8 mouse cellular contexts compared by ENCODE assay signal in the genomic region with DNA sequence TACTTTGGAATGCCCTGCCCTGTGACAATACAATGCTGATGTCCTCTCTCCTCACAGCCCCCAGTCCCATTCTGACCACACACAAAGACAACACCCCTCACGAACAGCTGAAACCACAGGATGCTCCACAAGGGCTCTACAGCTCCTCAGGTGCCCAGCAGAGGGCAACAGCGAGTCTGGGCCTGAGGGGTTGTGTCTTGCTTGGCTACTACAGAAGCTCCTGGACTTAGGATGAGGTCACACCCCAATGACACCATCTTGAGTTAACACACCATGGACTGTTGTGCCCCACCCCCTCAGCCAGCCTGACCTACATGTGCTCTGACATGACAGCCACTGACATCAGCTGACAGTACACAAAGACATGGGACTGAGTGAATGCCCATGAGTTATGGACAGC. TPM values are rescaled to one million over a fixed set of nuclear protein-coding genes. Genes with fewer than 3 reads are reported as not detected.
A peak's percentile ranks its signal among the peaks of the same experiment; 100 is the strongest.
DNase-seq lines count a peak whose midpoint lies in the region; ATAC-seq and TF ChIP-seq lines count a peak whose summit lies in the region.

No protein-coding gene starts in this region.

- no peaks in the 10 kb centered on the region for H3K4me1 ChIP-seq in liver, embryonic 13.5 days (replicated peaks)
- peaks cover 9% of the 10 kb centered on the region for H3K4me1 ChIP-seq in olfactory bulb, adult 2 months (ENCODE audit: control insufficient read depth, insufficient read depth, low read length)

- WGBS in liver, embryonic 13.5 days (ENCODE audit: insufficient replicate concordance), result 57% methylated on average over 2 of the region's 2 CpGs
- 67% methylated on average over 2 of the region's 2 CpGs for WGBS in olfactory bulb, adult 2 months

- H3K9me3 ChIP-seq in liver, embryonic 13.5 days (replicated peaks), result no peaks in the 10 kb centered on the region

- peak; percentile 46 for DNase-seq in ovary, postnatal 36 days (ENCODE audit: low spot score)
- DNase-seq in ovary, postnatal 10 days (ENCODE audit: low spot score), result no peak
- DNase-seq in adipocyte (ENCODE audit: low spot score), result peak; percentile 58
- peak; percentile 66 for DNase-seq in embryo, embryonic 10.5 days (ENCODE audit: low spot score)
- peak; percentile 14 for DNase-seq in liver, embryonic 13.5 days
- no peak for DNase-seq in frontal cortex, postnatal 14 days (ENCODE audit: low spot score in 2 of 2)

- peaks cover 98% of the 10 kb centered on the region for H3K36me3 ChIP-seq in liver, embryonic 13.5 days

- peak; percentile 44 to 54 for ATAC-seq in hematopoietic stem cell, adult 5-6 weeks (replicated peaks in 1 of 2; ENCODE audit: insufficient read depth in 1 of 2, low FRiP score in 2 of 2, low TSS enrichment in 1 of 2, low read depth in 1 of 2, poor library complexity in 2 of 2, severe bottlenecking in 2 of 2)
- ATAC-seq in liver, embryonic 13.5 days (ENCODE audit: low read depth), result peak; percentile 44; the same call in 1 of the 2 replicates

- no peak overlapping the region for H3K4me2 ChIP-seq in liver, embryonic 13.5 days

- no peaks in the 10 kb centered on the region for H3K27me3 ChIP-seq in liver, embryonic 13.5 days

- H3K9ac ChIP-seq in liver, embryonic 13.5 days, result no peak overlapping the region

- peak; percentile 77 for TF ChIP-seq CTCF in olfactory bulb, adult 2 months (IDR thresholded peaks at IDR 0.05; ENCODE audit: insufficient read depth, low read depth, low read length)

- TF ChIP-seq POLR2A in olfactory bulb, adult 2 months (IDR thresholded peaks at IDR 0.05; ENCODE audit: insufficient read depth, low read depth, low read length), result no peak

- no peak overlapping the region for H3K4me3 ChIP-seq in liver, embryonic 13.5 days (replicated peaks)
- H3K4me3 ChIP-seq in olfactory bulb, adult 2 months (ENCODE audit: insufficient read depth, low read depth, low read length), result no peak overlapping the region

- no peak overlapping the region for H3K27ac ChIP-seq in liver, embryonic 13.5 days
- H3K27ac ChIP-seq in olfactory bulb, adult 2 months (ENCODE audit: insufficient read depth, low read depth, low read length), result no peak overlapping the region

RNA-seq across cellular contexts. Expression of a gene that starts 56.9 kb away (rescaled TPM):
- total RNA-seq in hematopoietic stem cell, adult 5-6 weeks (2017), result 140 and 155 TPM in 2 replicates
- 28.5 and 34.3 TPM in 2 replicates for polyA plus RNA-seq in liver, embryonic 13.5 days (2015; fragmentation: Nextera tagmentation; extraction: Ambion mirVana)
- not detected in 2 replicates for polyA plus RNA-seq in olfactory bulb, adult 2 months (2012; ENCODE audit: insufficient read depth, insufficient read length, low replicate concordance, missing spikeins)

Comparison
In these comparisons a context has a peak if more than half of its experiments do, and no peak if none do; other contexts are left out.
1. DNase-seq: peak in ovary, postnatal 36 days (single experiment), adipocyte (single experiment), embryo, embryonic 10.5 days (single experiment) and liver, embryonic 13.5 days (single experiment); none in ovary, postnatal 10 days (single experiment) and frontal cortex, postnatal 14 days (0 of 2).